Mouse (Mus musculus) layer of hippocampus, adult 18-20 months (tissue): ENCODE measurements around the gene Egfl6. TPM values are rescaled to one million over a fixed set of nuclear protein-coding genes. Genes with fewer than 3 reads are reported as not detected.
"Not testable (repeated sequence)": the region's sequence is repeated elsewhere in the genome, so short reads cannot be mapped to it uniquely, and the experiment has no call there.

Experiments
- DNase-seq, 2 experiments: peaks; one replicate each; pipeline ENCODE4 v3.0.0; 2022; ENCODE audit warnings: low spot score in 2 of 2
- total RNA-seq, 2 experiments: library from RNA; stranded (reverse); gene quantifications; 2 replicates each; pipeline ENCODE4 v1.2.3; 2021

Gene Egfl6
- total RNA-seq, 2 experiments from 2014 or later: 4.3 to 4.7 TPM

DNA sequence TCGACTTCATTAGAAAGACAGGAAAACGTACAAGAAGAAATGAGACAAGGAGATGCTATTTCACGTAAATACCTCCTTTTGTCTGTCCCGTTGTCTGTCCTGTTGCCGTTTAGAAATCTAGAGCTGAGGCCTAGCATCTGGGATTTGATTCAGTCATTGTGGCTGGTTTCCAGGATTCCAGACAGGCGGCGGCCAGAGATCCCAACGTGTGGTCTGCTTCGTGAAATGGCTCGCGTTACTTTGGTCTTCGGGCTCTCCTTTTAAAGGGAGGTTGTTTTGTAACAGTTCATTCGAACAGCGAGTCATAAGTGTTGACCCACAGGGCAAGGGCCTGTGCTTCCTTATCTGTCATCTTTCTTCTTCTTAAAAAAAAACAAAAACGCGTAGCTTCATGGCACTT is 67.2 kb downstream of the Egfl6 start, which contains the start of gene Tceanc:
Tceanc (minus strand) TSS at position 223 of the 400 bp plus-strand sequence.
- no peak for DNase-seq

- no peak for DNase-seq
Measured at GRCm38 (mm10) chrX:166516631-166517030, 68.9 kb downstream of the Egfl6 start.

- DNase-seq: no peak
Measured at GRCm38 (mm10) chrX:166515923-166516322, 69.6 kb downstream of the Egfl6 start.

GRCm38 (mm10) chrX:166514035-166514434 is 71.5 kb downstream of the Egfl6 start:
- not testable (repeated sequence) for DNase-seq

DNA sequence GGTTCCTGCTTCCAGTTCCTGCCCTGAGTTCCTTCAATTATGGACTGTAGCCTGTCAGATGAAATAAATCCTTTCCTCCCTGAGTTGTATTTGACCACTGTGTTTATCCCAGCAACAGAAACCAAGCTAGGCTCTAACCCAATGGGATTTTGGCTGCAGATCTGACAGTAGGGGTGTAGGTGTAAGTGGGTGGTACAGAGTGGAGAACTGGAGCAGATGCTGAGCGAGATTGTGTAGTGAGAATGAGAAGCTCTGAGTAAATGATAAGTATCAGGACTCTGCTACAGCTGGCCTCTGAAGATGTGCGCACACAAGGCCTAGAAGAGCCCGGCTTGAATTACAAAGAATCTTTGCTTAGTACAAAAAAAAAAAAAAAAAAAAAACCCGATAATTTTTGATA is 73.4 kb downstream of the Egfl6 start:
- DNase-seq: peak in 1 of 2 experiments; percentile 49

DNA sequence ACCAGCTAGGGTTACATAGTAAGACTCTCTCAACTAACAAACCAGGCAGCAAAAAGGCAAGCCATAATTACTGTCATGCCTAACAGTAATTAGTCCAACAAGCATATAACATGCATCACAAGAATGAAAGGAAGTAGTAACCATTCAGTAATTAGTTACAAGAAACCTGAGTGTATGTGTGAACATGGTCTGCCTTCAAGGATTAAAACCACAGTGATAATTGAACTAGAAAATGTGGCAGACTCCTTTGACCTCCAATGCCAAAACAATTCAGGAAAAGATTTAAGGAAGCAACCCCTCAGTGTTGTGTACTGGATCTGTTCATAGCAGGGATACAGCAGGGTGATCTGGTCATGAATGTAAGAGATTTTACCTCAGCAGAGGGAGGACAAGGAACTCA is 74.4 kb downstream of the Egfl6 start:
- DNase-seq: no peak

DNA sequence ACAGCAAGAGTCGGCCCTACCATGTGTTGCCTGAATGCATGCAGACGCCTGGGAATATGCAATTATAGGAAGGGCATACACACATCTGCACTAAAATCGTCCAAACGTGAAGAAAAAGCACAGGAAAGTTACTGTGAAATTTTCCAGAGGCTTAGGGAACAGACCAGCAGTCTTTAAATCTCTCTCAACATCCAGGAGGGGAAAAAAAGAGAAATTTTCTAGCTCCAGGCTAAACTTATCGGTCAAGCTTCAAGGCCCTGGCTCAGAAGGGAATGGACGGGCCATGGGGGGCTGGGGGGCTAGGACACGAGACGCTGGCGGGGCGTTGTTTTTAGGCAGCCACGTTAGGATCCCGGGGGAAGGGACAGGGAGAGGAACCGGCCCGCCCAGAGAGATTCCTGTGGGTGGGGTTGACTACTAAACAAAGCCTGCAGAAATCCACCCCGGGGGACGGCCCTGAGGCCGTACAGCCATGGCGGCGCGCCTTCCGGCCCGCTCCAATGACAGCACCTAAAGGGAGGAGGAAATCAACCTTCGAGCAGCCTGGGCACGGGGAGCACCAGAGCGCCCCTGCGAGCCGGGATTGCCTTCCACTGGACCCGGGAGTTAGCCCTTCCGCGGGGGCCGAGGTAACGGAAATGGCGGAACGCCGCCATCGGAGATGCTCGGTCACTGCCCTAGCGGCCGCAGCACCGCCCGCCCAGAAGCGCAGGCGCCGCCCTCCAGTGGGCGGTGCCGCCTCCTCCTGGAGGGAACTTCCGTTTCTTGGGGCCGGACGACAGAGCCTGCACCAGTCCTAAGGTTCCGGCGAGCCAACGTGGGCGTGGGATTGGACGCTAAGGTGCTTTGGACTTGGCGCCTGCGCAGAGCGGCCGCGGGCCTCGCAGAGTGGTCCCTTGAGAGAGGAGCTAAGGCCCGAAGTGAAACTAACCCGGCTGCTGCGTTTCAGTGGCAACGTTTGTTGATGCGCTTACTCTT is 75.5 kb downstream of the Egfl6 start:
- DNase-seq: peak; percentile 84 to 90

DNA sequence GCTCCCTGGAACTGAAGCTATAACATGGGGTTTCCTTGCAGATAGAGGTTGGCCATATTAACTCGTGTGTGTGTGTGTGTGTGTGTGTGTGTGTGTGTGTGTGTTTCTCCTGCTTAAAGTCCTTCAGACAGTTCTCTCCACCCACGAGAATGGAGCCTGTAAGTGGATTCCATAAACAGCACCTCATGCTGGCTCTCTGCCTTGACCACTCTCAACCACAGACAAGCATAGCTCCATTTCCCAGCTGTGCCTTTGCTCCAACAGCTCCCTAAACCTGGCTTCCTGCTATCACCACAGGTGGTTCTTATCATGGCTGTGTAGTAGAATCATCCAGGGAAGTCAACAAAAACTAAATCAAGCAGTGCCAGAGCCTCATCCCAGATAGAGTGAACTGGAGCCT is 81.1 kb downstream of the Egfl6 start:
- DNase-seq: no peak

DNA sequence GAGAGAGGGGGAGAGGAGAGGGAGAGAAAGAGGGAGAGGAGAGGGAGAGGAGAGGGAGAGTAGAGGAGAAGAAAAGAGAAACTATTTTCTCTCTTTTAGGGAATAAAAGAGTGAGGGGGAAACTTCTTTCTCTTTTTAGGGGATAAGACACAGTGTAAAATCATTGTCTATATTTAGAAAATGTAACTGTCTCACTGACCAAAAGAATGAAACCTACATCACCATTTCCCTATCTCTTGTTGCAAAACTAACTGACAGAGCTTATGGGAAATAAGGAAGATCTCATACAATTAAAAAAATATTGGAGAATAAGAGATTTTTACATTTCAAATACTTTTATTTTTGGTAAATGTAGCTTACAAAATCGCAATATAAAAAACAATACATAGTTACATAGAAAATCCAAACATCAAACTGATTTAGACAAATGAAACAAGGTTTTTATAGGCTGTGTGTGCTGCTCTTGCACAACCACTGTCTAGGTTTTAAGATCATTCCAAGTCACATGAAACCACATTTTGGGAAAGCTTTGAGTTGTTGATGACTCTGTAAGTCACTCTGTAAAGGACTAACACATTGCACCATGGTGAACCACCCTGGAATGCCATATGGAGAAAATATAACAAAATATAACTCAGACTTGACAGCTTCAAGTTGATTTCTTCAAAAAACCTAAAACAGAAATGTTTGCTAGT is 85.9 kb downstream of the Egfl6 start:
- no peak for DNase-seq

GRCm38 (mm10) chrX:166497771-166498170 is 87.7 kb downstream of the Egfl6 start:
- DNase-seq: no peak

- no peak for DNase-seq
Measured at GRCm38 (mm10) chrX:166495052-166495451, 90.5 kb downstream of the Egfl6 start.

GRCm38 (mm10) chrX:166479365-166479983 is 106.0 kb downstream of the Egfl6 start, which contains the start of gene Rab9:
Gene Rab9 (minus strand): TSS chrX:166479867.
- DNase-seq: peak; percentile 78 to 86

DNA sequence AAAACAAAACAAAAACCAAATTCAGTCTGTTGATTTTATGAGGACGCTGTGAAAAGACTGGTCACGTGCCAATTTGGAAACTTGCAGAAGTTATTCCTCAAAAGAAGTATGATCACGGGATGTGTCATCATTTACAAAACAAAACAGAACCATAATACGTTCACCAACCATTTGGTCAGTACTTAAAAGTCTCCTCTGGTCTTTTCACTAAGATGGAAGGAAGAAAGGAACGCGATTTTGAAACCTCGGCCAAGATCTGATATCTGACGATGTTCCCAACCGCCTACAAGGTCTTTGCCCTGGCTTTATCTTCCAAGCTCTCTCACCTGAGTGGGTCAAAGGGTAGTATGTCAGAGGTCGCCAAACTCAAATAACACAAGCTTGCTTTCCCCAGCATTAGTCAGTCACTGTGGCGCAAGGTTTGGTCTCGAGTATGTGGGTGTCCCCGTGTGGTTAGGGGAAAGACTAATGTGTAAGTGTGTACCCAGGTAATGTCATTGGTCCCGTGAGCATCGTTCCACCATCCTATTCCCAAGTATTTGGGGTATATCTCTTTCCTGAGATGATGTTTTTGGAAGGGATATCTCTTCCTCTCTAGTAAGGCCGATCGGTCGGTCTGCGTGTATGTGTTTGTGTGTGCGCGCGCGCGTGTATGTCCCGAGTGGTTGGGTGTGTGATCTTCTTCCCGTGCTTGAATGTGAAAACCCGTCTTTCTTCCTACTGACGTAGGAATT is 106.7 kb downstream of the Egfl6 start:
- peak in 1 of 2 experiments; percentile 27 for DNase-seq

GRCm38 (mm10) chrX:166477393-166477792 is 108.1 kb downstream of the Egfl6 start:
- no peak for DNase-seq

Other genes with a start within 250 kb of the Egfl6 start
- gene Trappc2, start 145.1 kb downstream of the Egfl6 start, total RNA-seq: 10 to 100 TPM; 51.5 to 60.8 TPM
- 1 to 10 TPM; 5.0 to 5.7 TPM for gene Ofd1, start 145.0 kb downstream of the Egfl6 start, total RNA-seq
- 10 to 100 TPM; 36.5 to 39.0 TPM for gene Rab9, start 105.9 kb downstream of the Egfl6 start, total RNA-seq
- gene Tceanc, start 67.2 kb downstream of the Egfl6 start, total RNA-seq: 1 to 10 TPM; 1.0 to 1.5 TPM